12 mouse cellular contexts compared by ENCODE assay signal in genomic region chr7:116099952-116100528, GRCm38 (mm10). TPM values are rescaled to one million over a fixed set of nuclear protein-coding genes. Genes with fewer than 3 reads are reported as not detected.
DNase-seq lines count a peak whose midpoint lies in the region; ATAC-seq and TF ChIP-seq lines count a peak whose summit lies in the region.
"Had no signal": no experiment of that assay in that cellular context is flagged by ENCODE, and none has a peak within 500 bp of the region (broad histone marks: within the 10 kb centered on the region; RNA-seq: fewer than 3 reads in every experiment).

No protein-coding gene starts in this region.

- H3K4me1 ChIP-seq in kidney, adult 2 months (ENCODE audit: control insufficient read depth, insufficient read depth, low read length), result peaks cover 3% of the 10 kb centered on the region; the same call in 1 of the 2 replicates
- H3K4me1 ChIP-seq in heart, postnatal 0 days (ENCODE audit: control insufficient read depth, insufficient read depth), result peaks cover 12% of the 10 kb centered on the region

- DNase-seq in kidney, adult 2 months, result peak; percentile 27
- no peak for DNase-seq in kidney, postnatal 25 days
- DNase-seq in 416B (ENCODE audit: low read depth), result peak; percentile 83
- DNase-seq in brain, adult 2 months (ENCODE audit: low read depth, low spot score), result peak; percentile 77
- peak; percentile 70 for DNase-seq in heart, postnatal 0 days (ENCODE audit: low spot score)
- DNase-seq in cerebellum, adult 18-20 months, result no peak
- DNase-seq in spleen, adult 18-20 months, result no peak
- DNase-seq: lung, embryonic 14.5 days; thymus, postnatal 4 days had no signal

- TF ChIP-seq CTCF in kidney, adult 2 months (conservative IDR thresholded peaks at IDR 0.05; ENCODE audit: insufficient read depth, insufficient read length, low read depth, low read length), result no peak
- TF ChIP-seq CTCF in heart, postnatal 0 days (IDR thresholded peaks at IDR 0.05; ENCODE audit: low read depth), result no peak

- no peak overlapping the region for H3K9ac ChIP-seq in heart, postnatal 0 days (replicated peaks; ENCODE audit: low read depth, low read length)
- H3K9ac ChIP-seq: forebrain, embryonic 15.5 days; lung, embryonic 14.5 days had no signal

- ATAC-seq in heart, postnatal 0 days (ENCODE audit: insufficient read depth, low read depth), result peak; percentile 91
- no peak for ATAC-seq in monocyte, adult 5-6 weeks (replicated peaks; ENCODE audit: insufficient number of reproducible peaks, low FRiP score, low TSS enrichment, poor library complexity, severe bottlenecking)
- ATAC-seq: forebrain, embryonic 15.5 days; midbrain, embryonic 16.5 days had no signal

- peak overlapping the region; percentile 21; the same call in 1 of the 2 replicates for H3K4me2 ChIP-seq in heart, postnatal 0 days (ENCODE audit: low read depth, low read length)
- H3K4me2 ChIP-seq: forebrain, embryonic 15.5 days; lung, embryonic 14.5 days had no signal

- no peak overlapping the region for H3K4me3 ChIP-seq in kidney, adult 2 months (ENCODE audit: insufficient read depth, low read depth, low read length)
- H3K4me3 ChIP-seq in heart, postnatal 0 days (ENCODE audit: low read depth, low read length), result no peak overlapping the region
- H3K4me3 ChIP-seq: forebrain, embryonic 15.5 days had no signal

- WGBS in kidney, adult 2 months, result 40% methylated on average over 7 of the region's 7 CpGs
- WGBS in heart, postnatal 0 days, result 23% methylated on average over 7 of the region's 7 CpGs

- no peaks in the 10 kb centered on the region for H3K9me3 ChIP-seq in heart, postnatal 0 days (replicated peaks; ENCODE audit: control insufficient read depth, low read length)
- H3K9me3 ChIP-seq: forebrain, embryonic 15.5 days had no signal

- H3K27me3 ChIP-seq in kidney, adult 2 months (replicated peaks; ENCODE audit: control insufficient read depth, insufficient read depth, low read length), result no peaks in the 10 kb centered on the region
- no peaks in the 10 kb centered on the region for H3K27me3 ChIP-seq in heart, postnatal 0 days (ENCODE audit: control insufficient read depth, insufficient read depth, low read length)
- H3K27me3 ChIP-seq: forebrain, embryonic 15.5 days had no signal

- TF ChIP-seq EP300 in heart, postnatal 0 days (IDR thresholded peaks at IDR 0.05; ENCODE audit: low read depth), result no peak

- TF ChIP-seq POLR2A in kidney, adult 2 months (IDR thresholded peaks at IDR 0.05; ENCODE audit: low read depth, low read length), result no peak

- no peak overlapping the region for H3K27ac ChIP-seq in kidney, adult 2 months (ENCODE audit: insufficient read depth, low read depth, low read length)
- peak overlapping the region; percentile 67 for H3K27ac ChIP-seq in heart, postnatal 0 days (ENCODE audit: low read depth)
- H3K27ac ChIP-seq: forebrain, embryonic 15.5 days had no signal

- peaks cover 8% of the 10 kb centered on the region for H3K36me3 ChIP-seq in kidney, adult 2 months (ENCODE audit: control insufficient read depth, insufficient read depth, low read length)
- peaks cover 19% of the 10 kb centered on the region for H3K36me3 ChIP-seq in heart, postnatal 0 days (replicated peaks; ENCODE audit: control insufficient read depth, insufficient read depth, low read length)

RNA-seq across cellular contexts. Expression of gene Gm4353, which starts 15.6 kb away (rescaled TPM):
- polyA plus RNA-seq in kidney, adult 2 months (2012; rRNA removed), result 0.86 and 1.2 TPM in 2 replicates
- 0.12 and 0.19 TPM in 2 replicates for total RNA-seq in heart, postnatal 0 days (2014; rRNA removed; ENCODE audit: low replicate concordance)
- 0.16 and 0.25 TPM in 2 replicates for polyA plus RNA-seq in heart, postnatal 0 days (2015; fragmentation: Nextera tagmentation; extraction: Ambion mirVana)
- total RNA-seq in monocyte, adult 5-6 weeks (2017), result 0.67 to 1.2 TPM (median 0.75 TPM) in 3 replicates

Comparison
In these comparisons a context has a peak if more than half of its experiments do, and no peak if none do; other contexts are left out.
1. DNase-seq: peak in kidney, adult 2 months (single experiment), 416B (single experiment), brain, adult 2 months (single experiment) and heart, postnatal 0 days (single experiment); none in kidney, postnatal 25 days (0 of 2), cerebellum, adult 18-20 months (0 of 2) and spleen, adult 18-20 months (0 of 2).